Mouse (Mus musculus): ENCODE measurements around the gene Rexo5.
A peak's percentile ranks its signal among the peaks of the same experiment; 100 is the strongest.

Rexo5 gene

GRCm38 (mm10) chr7:119887887-119888286 lies 94.1 kb downstream of the Rexo5 start:
- DNase-seq (ENCODE audit: low read depth, low spot score), result no peak

- DNase-seq (ENCODE audit: low read depth, low spot score), result no peak
Observed at GRCm38 (mm10) chr7:119892198-119892597, 98.4 kb downstream of the Rexo5 start.

GRCm38 (mm10) chr7:119892742-119893141 lies 98.9 kb downstream of the Rexo5 start:
- no peak for DNase-seq (ENCODE audit: low read depth, low spot score)

GRCm38 (mm10) chr7:119894818-119895544 lies 101.2 kb downstream of the Rexo5 start:
- DNase-seq (ENCODE audit: low read depth, low spot score), result peak; percentile 7

- peak; percentile 100 for DNase-seq (ENCODE audit: low read depth, low spot score)
Observed at GRCm38 (mm10) chr7:119895639-119896512, 102.1 kb downstream of the Rexo5 start, which contains the start of the genes Lyrm1 and Dcun1d3. Lyrm1 (plus strand) TSS chr7:119895861. Dcun1d3 (minus strand) TSS chr7:119896298.

- peak; percentile 62 for DNase-seq (ENCODE audit: low read depth, low spot score)
Observed at GRCm38 (mm10) chr7:119897521-119898109, 103.8 kb downstream of the Rexo5 start.

- peak; percentile 82 for DNase-seq (ENCODE audit: low read depth, low spot score)
Observed at GRCm38 (mm10) chr7:119898247-119898856, 104.5 kb downstream of the Rexo5 start.

All from ZHBTc4 (cell line).